Mouse (Mus musculus) spleen, embryonic (tissue): ENCODE data around the gene Gm13694.

Experiments
- CTCF ChIA-PET: fragments of 350-600 bp; sonication (Branson Sonifier 250); formaldehyde crosslinking; loops from one replicate; lab custom pipeline; 2022; lab: Charles Lee

Gene Gm13694

GRCm38 (mm10) chr2:84025217-84025616 lies 46.5 kb downstream of the Gm13694 start:
- CTCF ChIA-PET: no interaction called here
